Mouse (Mus musculus) thymus, adult 2 months (tissue): ENCODE results near the gene Pole3.

Source experiments
- CTCF ChIP-seq: fragments of 200-500 bp; IDR thresholded peaks from 2 replicates; pipeline ENCODE4 v1.5.1; 2012; ENCODE audit warnings: mild to moderate bottlenecking, control low read depth, low read length, moderate library complexity, borderline replicate concordance; ENCODE audit not compliant: control insufficient read depth, poor library complexity, insufficient read depth; ENCODE audit errors: extremely low read depth
- POLR2A ChIP-seq: fragments of 200-500 bp; IDR thresholded peaks from 2 replicates; pipeline ENCODE4 v1.6.1; 2012; ENCODE audit warnings: mild to moderate bottlenecking, low read length, control low read depth, moderate library complexity; ENCODE audit not compliant: control insufficient read depth, poor library complexity, insufficient read depth; ENCODE audit errors: extremely low read depth

GRCm38 (mm10) chr4:62514995-62515394 is 9.9 kb downstream of the Pole3 start:
- no peak for TF ChIP-seq CTCF
- no peak for TF ChIP-seq POLR2A
